Mouse (Mus musculus) MEL (cell line): ENCODE results near the gene Olfr235.

ENCODE experiments used
- CTCF ChIP-seq, 3 experiments: IDR thresholded peaks in 2 of 3; conservative IDR thresholded peaks in 1 of 3; 2 replicates each; pipeline ENCODE4 v1.5.1; 2011 to 2012; ENCODE audit warnings: low read length in 3 of 3, low read depth in 2 of 3, mild to moderate bottlenecking in 2 of 3, improper control_type of control experiment in 1 of 3, inconsistent platforms in 1 of 3, mixed read lengths in 1 of 3, moderate library complexity in 1 of 3; ENCODE audit not compliant: control insufficient read depth in 1 of 3, insufficient read depth in 1 of 3, poor library complexity in 1 of 3, severe bottlenecking in 1 of 3
- EP300 ChIP-seq, 2 experiments: IDR thresholded peaks; 2 replicates each; pipeline ENCODE4 v1.6.1; 2011; ENCODE audit warnings: improper control_type of control experiment in 2 of 2, low read length in 2 of 2, low read depth in 1 of 2, mild to moderate bottlenecking in 1 of 2
- GATA1 ChIP-seq: IDR thresholded peaks from 2 replicates; pipeline ENCODE4 v1.6.1; 2011; ENCODE audit warnings: low read depth, low read length, improper control_type of control experiment
- NELFE ChIP-seq: IDR thresholded peaks from 2 replicates; pipeline ENCODE4 v1.6.1; 2011; ENCODE audit warnings: low read depth, low read length, improper control_type of control experiment
- POLR2A ChIP-seq, 2 experiments: IDR thresholded peaks; 2 replicates each; pipeline ENCODE4 v1.6.1; 2011 to 2012; ENCODE audit warnings: low read length in 2 of 2, mild to moderate bottlenecking in 2 of 2, control low read depth in 1 of 2, improper control_type of control experiment in 1 of 2, low read depth in 1 of 2, moderate library complexity in 1 of 2; ENCODE audit not compliant: control insufficient read depth in 1 of 2, insufficient read depth in 1 of 2, poor library complexity in 1 of 2
- ZNF384 ChIP-seq: IDR thresholded peaks from 2 replicates; pipeline ENCODE4 v1.6.1; 2012; ENCODE audit warnings: low read depth, mild to moderate bottlenecking, inconsistent platforms, low read length, improper control_type of control experiment

GRCm38 (mm10) chr19:12292979-12293378, 32.1 kb downstream of the Olfr235 start:
- no peak for TF ChIP-seq GATA1
- no peak for TF ChIP-seq POLR2A (IDR thresholded peaks at IDR 0.05; ENCODE audit: control insufficient read depth in 1 of 2, insufficient read depth in 1 of 2, low read depth in 1 of 2, low read length in 2 of 2, poor library complexity in 1 of 2)
- no peak for TF ChIP-seq EP300 (IDR thresholded peaks at IDR 0.05; ENCODE audit: low read depth in 1 of 2, low read length in 2 of 2)
- TF ChIP-seq NELFE: no peak
- TF ChIP-seq ZNF384: no peak
- no peak for TF ChIP-seq CTCF (IDR thresholded peaks at IDR 0.05 in 2 of 3, conservative IDR thresholded peaks at IDR 0.05 in 1 of 3; ENCODE audit: control insufficient read depth in 1 of 3, insufficient read depth in 1 of 3, low read depth in 2 of 3, low read length in 3 of 3, poor library complexity in 1 of 3, severe bottlenecking in 1 of 3)
